Mouse (Mus musculus): ENCODE data around the gene Wdr20. TPM values are rescaled to one million over a fixed set of nuclear protein-coding genes. Genes with fewer than 3 reads are reported as not detected.

Gene Wdr20
- total RNA-seq, 2 experiments from 2014 or later: 25.4 to 25.9 TPM

- ATAC-seq (replicated peaks; ENCODE audit: poor library complexity, severe bottlenecking): no peak
Measured at GRCm38 (mm10) chr12:110808430-110808829, 70.7 kb downstream of the Wdr20 start.

- no peak for ATAC-seq (replicated peaks; ENCODE audit: poor library complexity, severe bottlenecking)
Measured at GRCm38 (mm10) chr12:110808848-110809247, 71.1 kb downstream of the Wdr20 start.

DNA sequence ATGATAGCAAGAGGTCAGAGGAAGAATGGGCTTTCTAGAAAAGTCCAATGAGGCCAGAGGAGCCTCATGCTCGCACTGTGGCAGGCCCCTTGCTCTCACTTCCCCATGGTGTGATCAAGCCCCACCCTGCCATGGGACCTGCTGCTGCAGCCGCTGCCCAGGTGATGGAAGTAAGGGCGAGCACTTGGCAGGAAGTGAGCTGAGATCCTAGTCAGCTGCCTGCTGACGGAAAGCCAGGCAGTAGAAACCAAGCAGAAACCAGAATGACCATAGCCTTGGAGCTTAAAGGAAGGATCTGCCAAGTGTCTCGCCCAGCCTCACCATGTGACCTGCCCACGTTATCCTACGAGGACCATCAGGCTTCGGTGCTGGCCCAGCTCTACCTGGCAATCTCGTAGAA, 75.4 kb downstream of the Wdr20 start:
- ATAC-seq (replicated peaks; ENCODE audit: poor library complexity, severe bottlenecking): peak; percentile 92

DNA sequence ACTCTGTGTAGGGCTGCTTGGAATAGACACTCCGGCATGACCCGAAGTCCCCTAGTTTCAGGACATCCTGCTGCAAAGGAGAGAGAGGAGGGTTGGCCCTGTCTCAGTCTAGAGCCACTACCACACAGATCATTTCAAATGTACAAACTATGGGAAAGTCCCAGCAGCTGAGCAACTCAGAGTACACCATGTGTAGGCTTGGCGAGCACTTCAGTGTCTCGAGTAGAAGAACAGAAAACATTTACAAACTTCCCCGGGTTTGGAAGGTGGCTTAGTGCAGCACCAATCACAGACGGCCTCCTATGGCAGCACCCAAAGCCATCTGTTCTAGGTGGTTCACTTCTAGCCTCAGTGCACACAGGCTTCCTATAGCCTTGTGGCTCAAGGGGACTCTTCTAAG, 75.9 kb downstream of the Wdr20 start:
- no peak for ATAC-seq (replicated peaks; ENCODE audit: poor library complexity, severe bottlenecking)

DNA sequence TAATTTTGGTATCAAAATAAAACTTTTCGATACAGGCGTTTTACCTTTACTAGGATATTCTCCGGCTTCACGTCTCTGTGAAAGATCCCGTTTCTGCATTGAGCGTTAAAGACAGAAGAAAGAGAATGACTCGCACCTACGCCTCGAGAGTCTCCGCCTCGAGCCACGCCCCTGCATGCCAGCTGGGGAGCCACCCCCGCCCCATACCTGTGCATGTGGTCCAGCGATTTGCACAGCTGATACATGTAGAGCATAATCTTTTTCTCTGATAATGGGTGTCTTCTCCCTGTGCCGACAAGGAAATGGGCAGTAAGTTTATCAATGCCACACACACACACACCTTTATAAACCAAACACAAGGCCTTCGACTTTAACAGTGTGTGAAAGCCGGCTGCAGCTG, 77.2 kb downstream of the Wdr20 start:
- no peak for ATAC-seq (replicated peaks; ENCODE audit: poor library complexity, severe bottlenecking)

DNA sequence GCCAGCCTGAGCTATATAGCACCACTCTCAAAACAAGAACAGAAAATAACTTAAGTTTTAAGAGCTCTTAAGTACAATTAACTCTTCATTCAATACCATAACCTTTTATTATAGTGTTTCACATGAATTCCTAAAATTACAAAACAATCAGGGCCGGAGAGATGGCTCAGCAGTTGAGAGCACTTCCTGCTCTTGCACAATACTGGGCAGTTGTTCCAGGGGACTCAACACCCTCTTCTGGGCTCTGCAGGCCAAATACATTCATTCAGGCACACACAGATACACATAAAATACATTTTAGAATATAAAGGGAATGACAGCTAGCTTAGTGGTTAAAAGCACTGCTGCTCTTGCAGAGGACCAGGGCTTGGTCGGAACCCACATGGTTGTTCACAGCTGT, 79.1 kb downstream of the Wdr20 start:
- peak; percentile 78 for ATAC-seq (replicated peaks; ENCODE audit: poor library complexity, severe bottlenecking)

GRCm38 (mm10) chr12:110819367-110819766, 81.6 kb downstream of the Wdr20 start:
- no peak for ATAC-seq (replicated peaks; ENCODE audit: poor library complexity, severe bottlenecking)

- no peak for ATAC-seq (replicated peaks; ENCODE audit: poor library complexity, severe bottlenecking)
Measured at GRCm38 (mm10) chr12:110821787-110822186, 84.0 kb downstream of the Wdr20 start.

- ATAC-seq (replicated peaks; ENCODE audit: poor library complexity, severe bottlenecking): 0 out of 2 replicates have a peak, but pooled peaks have one; percentile 13
Measured at GRCm38 (mm10) chr12:110822366-110822765, 84.6 kb downstream of the Wdr20 start.

GRCm38 (mm10) chr12:110828908-110829307, 91.2 kb downstream of the Wdr20 start:
- ATAC-seq (replicated peaks; ENCODE audit: poor library complexity, severe bottlenecking): no peak

- ATAC-seq (replicated peaks; ENCODE audit: poor library complexity, severe bottlenecking): no peak
Measured at GRCm38 (mm10) chr12:110830293-110831024, 92.7 kb downstream of the Wdr20 start.

GRCm38 (mm10) chr12:110835182-110835581, 97.4 kb downstream of the Wdr20 start:
- no peak for ATAC-seq (replicated peaks; ENCODE audit: poor library complexity, severe bottlenecking)

GRCm38 (mm10) chr12:110836729-110837128, 99.0 kb downstream of the Wdr20 start:
- no peak for ATAC-seq (replicated peaks; ENCODE audit: poor library complexity, severe bottlenecking)

DNA sequence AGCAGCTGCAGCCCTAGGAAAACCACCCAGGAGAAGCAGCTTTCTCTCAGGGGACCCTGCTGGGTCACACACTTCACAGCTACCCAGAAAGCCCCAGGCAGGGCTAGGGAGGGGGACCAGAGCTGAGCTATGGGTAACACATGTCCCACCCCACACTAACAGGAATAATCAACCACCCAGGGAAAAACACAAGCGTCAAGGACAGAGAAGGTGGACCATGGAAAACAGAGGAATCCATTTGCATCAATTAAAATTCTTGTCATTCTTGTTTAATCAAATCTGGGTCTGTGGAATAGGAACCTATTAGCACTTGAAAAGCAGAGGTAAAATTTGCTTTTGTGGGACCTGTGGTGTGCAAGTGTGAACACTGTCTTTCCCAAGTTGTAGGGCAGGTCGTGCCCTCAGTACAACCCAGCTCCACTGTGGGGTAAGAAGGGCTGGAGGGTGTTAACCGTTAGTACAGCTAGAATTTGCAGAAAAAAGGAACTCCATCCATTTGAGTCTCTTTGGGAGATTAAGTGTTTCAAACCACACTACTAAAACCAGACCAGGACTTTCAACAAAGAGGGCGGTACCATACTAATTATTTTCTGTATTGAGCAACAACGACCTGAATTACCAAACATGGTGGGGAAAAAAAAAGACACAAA, 99.6 kb downstream of the Wdr20 start:
- peak; percentile 75 for ATAC-seq (replicated peaks; ENCODE audit: poor library complexity, severe bottlenecking)

DNA sequence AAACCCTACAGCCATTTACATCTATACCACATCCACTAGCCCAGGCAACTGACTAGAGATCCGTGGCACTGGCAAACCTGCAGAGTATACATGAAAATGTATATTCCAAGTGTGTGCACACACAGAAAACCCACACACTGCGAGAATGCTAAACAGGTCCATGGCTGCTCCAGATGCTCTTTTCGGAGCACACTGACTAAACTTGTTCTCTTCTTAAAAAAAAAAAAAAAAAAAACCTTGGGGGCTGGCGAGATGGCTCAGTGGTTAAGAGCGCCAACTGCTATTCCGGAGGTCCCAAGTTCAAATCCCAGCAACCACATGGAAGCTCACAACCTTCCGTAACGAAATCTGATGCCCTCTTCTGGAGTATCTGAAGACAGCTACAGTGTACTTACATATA, 100.1 kb downstream of the Wdr20 start:
- no peak for ATAC-seq (replicated peaks; ENCODE audit: poor library complexity, severe bottlenecking)

- peak; percentile 42 for ATAC-seq (replicated peaks; ENCODE audit: poor library complexity, severe bottlenecking)
Measured at GRCm38 (mm10) chr12:110840348-110841198, 102.8 kb downstream of the Wdr20 start, which contains the start of gene Mok. TSS of gene Mok (minus strand) at chr12:110840939.

DNA sequence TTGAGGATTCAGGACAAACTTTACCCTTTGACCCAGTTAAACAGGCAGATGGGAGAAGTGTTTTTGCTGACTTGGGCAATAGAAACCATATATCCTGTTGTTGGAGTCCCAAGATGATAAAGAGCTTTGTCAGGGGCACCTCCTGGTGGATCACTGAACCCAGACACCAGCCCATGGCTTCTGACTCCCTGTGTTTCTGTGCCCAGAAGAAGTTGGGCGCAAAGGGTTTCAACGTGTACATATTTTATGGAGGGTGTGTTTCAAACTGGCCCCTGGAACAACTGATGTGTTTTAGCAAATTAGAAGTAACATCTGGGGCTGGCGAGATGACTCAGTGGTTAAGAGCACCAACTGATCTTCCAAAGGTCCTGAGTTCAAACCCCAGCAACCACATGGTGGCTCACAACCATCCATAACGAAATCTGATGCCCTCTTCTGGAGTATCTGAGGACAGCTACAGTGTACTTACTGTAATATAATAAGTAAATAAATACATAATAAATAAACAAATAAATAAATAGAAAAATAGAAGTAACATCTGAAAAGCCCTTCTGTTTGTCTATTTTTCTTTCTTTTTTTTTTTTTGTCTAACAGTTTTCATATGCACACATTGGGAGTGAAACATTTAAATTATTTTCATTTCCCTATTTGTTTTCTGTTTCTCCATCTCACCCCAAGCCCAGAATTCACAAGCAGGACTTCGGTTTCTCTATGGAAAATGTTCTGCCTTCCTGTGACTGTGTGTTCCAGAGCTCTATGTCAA, 104.2 kb downstream of the Wdr20 start:
- no peak for ATAC-seq (replicated peaks; ENCODE audit: poor library complexity, severe bottlenecking)

GRCm38 (mm10) chr12:110843194-110844048, 105.7 kb downstream of the Wdr20 start:
- peak; percentile 48 for ATAC-seq (replicated peaks; ENCODE audit: poor library complexity, severe bottlenecking)

All from granulocyte monocyte progenitor cell, adult 5-6 weeks (primary cell).